Mouse (Mus musculus) frontal cortex, postnatal 25 days (tissue): ENCODE measurements at regions not wholly inside any gene's neighbourhood (a gene's known extent, or its start where the extent isn't known, plus 50 kb on each side); places are given as distances from the start of the nearest gene placed in this dataset.

Experiments used
- DNase-seq, 2 experiments: peaks; one replicate each; pipeline ENCODE4 v3.0.0; 2022; ENCODE audit warnings: low spot score in 2 of 2

DNA sequence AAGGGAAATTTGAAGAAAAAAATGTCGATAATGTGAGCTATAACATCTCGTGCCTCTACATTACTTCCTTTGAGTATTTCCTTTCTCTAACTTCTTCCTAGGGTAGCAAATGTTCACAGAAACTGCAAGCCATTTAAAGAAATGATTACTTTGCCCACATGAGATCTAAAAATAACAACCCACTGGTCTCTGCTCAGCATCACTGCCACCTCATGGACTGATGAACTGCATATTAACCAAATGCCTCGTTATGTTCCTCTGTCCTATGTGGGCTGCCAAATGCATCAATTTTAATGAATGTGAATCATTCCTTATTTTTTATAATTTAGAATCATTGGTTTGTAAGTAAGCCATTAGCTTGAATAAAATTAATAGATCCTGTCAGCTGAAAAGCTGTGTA is 590.0 kb upstream of the Nr3c2 start:
- no peak for DNase-seq

DNA sequence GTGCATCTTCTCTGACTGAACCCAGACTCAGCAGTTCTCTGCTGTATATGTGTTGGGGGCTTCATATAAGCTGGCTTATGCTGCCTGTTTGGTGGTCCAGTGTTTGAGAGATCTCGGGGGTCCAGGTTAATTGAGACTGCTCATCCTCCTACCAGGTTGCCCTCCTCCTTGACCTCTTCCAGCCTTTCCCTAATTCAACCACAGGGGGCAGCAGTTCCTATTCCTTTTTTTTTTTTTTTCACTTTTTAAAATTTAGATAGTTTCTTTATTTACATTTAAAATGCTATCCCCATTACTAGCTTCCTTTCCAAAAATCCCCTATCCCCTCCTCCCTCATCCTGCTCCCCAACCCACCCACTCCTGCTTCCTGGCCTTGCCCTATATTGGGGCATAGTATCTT is 570.7 kb upstream of the Nr3c2 start:
- DNase-seq = no peak

DNA sequence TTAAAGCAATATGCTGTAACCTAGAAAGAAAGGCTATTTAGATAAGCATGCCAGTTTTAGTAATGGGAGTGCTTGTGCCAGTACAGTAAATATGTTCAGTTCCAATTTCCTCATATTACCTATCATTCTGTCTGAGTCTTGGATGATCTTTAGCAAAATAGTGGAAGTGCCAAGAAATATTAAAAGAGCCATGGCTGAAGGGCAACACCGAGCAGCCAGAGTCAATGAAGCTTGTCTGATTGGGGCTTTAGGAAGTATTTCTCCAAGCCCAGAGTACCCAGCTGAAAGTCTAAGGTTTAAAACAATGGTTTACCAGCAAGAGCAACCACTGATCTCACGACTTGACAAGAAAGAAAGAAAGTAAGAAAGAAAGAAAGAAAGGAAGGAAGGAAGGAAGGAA is 556.2 kb upstream of the Nr3c2 start:
- DNase-seq = no peak

DNA sequence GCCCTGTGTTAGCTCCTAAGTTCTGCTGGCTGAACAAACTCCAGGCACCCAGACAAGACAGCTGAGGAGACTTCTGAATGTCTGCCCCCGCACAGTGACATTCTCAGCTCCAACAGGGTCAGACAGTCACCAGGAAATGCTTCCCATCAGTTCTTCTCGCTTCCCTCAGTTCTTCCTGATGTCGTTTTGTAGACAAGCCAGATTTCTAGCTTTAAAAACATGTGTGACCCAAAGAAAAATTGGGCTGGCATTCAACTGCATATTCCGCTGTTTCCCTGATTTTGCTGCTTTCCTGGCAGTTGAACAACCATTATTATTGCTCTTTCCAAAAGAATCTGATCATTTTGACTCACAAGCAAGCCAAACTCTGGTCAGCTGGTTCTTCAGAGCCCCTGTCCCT is 553.1 kb upstream of the Nr3c2 start:
- no peak for DNase-seq

DNA sequence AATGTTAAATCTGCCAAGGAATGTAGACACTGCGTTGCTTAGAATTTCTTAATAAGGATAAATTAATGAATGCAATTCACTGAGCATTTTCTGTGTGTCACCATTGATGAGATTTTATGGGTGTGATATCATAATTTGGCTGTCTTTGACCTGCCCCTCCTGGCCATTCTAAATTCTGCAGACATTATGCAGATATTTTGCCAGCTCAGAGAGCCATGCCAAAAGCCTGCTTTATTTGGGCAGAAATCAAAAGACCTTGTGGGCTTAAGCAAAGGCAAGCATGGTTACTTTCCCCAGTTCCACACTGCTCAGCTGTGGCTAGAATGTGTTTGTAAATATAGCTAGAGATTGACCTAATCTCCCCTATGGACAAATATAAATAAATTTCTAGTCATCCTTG is 552.4 kb upstream of the Nr3c2 start:
- DNase-seq = no peak

DNA sequence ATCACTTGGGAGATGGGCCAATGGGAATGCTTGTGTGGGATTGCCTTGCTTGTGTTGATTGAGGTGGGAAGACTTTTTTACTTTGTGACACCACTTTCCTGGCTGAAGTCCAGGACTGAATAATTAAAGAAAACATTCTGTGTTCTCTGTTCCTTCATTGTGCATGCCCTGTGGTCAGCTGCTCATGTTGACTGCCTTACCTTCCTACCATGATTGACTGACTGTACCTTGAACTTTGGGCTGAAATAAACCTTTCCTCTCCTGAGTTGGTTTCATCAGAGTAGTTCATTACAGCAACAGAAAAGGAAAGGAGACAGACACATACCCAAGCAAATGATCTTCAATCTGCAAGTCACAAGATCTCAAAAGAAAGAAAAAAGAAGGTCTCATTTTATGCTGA is 524.9 kb upstream of the Nr3c2 start:
- DNase-seq = no peak

DNA sequence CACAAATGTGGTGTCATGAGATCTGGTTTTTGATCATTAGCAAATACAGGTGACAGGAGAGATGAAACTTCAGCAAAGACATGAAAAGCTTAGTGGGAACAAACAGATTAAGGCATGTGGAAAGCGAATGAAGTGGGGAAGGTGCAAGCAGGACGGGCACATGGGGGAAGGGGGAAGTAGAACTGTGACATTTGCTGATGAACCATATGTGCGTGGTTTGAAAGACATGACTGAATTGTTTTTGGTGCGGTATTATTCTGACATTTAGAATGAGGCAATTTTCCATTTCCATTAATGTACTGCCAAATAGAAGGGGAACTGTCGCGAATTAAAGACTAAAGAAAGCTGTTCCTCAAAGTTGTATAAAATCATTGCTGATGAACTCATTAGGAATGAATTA is 521.5 kb upstream of the Nr3c2 start:
- DNase-seq = no peak

DNA sequence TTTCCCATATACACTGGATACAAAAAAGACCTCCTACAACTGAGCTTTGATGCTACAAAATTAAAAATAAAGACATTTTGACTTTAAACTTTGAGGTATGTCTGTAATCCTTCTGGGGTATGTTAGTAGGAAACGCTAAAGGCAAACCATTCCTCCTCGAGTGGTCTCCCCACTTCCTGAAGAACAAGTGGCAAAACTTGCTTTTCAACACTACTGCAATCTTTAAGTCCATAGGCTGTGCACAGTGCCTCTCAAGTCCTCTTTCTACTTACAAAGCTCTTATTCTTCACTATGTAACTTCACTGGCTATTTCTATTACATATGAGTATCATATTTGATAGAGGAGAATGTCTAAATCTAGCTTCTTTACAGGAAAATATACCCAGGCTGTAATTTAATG is 517.6 kb upstream of the Nr3c2 start:
- DNase-seq = no peak

DNA sequence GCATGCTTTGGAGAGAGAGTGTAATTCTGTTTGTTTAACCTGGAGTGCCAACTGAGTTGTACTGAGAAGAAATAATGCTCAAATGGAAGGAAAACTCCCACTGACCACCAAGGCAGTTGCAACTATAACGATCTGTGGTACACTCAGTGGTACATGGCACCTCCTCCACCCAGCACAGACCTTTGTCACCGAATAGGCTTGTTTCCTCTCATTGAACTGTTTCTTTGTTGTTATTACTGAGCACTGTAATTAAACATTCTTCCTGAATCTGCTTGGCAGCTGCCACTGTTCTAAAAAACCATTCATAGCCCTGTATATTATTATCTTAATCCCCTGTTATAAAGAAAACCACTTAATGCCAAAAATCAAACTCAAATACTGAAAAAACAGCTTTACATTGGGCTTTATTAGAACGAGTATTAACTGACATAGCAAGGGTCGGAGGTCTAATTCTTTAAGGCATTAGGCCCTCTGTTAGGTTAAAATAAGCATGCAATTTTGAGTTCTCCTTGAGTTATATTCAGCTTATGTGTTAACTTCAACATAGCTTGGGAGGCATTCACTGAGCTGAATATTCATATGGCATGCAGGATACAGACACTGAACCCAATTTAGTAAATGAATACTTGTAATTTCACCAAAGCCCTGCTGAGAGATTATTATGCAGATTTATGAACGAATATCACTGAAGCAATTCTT is 515.5 kb upstream of the Nr3c2 start:
- DNase-seq = no peak

DNA sequence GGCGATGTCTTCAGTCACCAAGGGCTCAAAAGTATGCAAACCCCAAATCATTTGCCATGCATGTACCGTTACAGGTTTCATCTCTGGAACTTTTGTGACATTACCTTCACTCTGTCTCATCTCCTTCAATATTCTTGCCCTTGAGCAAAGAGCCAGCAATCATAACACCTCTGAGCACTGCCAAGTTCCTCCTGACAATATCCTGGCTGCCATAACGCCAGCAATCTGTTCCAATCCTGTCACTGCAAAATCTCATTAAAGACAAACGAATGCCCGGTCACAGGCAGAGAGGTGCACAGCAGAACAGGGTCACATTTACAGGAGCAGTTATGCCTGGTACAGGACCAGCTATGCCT is 515.0 kb upstream of the Nr3c2 start:
- DNase-seq = no peak

DNA sequence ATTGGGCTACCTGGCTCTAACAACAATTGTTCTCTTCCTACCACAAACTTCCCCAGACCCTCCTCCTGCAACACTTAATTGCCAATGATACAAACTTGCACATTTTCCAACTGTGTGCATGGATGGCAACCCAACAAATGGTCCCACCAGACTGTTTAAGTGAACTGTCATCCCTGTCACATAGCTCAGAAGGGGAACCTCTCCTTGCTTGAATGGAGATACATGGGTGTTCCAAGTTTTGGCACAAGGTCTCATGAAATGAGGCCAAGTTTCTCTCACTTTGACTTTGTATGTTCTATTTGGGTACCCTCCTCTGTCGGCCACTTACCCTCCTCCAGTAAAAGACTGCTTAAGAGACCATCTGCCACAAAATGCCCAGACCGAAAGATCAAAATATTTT is 507.2 kb upstream of the Nr3c2 start:
- no peak for DNase-seq

DNA sequence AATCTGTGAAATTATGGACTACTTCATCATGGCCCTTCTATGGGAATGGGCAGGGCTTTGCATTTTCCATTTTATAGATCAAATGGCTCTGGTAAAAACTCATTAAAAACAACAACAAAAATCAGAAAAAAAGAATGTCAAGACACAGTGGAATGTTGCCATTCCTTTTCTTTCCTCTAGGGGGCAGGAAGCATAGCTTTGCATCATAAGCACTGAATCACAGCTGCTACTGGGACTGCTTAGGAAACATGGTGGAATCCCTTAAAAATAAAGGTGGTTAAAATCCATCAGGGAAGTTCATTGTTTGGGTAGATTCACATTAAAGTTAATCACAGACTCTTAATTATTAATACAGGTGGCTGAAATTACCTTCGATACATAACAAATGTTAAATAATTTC is 476.8 kb upstream of the Nr3c2 start:
- no peak for DNase-seq

DNA sequence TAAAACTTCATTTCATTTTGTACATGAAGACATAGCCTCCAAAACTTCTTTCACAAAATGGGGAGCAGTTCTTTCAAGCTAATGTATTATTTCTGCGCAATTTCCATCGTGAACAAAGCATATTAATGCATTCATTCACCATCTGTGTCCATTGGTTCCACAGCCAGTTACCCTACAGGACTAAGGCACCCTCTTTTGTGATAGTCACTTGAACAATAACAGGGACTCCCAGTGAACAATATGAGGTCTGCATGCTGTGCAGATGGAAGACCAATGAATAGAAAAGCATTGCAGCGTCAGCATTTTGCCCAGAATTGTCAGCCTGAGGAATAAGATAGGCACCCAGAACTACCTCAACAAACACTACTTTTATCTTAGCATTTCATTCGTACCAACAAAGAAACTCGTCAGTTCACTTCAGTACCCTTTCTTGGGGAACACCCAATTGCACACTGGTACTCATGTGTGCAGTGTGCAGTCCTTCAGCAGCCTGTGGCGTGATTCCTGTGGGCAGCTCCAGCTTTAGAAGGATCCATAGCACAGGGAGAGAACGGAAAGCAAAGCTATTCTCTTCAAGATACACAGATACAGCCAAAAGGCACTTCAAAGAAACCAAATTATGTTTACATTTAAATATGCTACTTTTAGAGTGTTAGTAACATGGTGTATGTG is 476.2 kb upstream of the Nr3c2 start:
- DNase-seq = no peak

DNA sequence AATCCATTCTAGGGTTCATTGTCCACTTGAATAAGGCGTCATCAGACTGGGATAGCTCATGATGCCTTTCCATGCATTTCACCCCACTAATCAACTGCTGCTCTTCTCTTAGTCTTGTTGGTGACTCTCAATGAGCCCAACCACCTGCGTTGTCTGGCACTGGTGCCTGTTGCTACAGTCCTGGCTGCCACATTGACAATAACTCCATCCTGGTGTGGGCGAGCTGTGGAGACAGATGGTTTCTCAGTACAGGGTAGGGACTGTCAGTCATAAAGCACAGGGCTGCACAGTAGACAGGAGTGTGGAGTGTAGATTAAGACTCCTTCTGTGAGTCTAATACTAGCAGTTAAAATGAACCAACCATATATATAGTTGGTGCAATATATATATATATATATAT is 469.4 kb upstream of the Nr3c2 start:
- no peak for DNase-seq

DNA sequence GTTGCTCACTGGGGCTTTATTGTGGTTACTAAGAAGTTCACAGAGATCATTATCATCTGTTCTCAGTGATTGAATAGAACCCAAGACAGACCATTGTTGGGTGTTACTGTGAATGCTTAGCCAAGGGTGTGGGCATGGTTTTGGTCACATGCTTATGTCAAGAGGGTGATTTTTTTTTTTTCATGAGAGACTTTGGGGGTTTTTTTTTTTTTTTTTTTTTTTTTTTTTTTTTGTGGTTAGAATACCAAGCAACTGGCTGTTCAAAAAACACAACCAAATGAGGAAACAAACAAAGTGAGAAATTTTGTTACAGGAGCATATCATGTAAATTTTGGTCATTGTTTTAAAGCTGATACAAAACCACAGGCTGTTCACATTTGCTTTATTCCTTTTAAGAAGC is 466.4 kb upstream of the Nr3c2 start:
- no peak for DNase-seq

DNA sequence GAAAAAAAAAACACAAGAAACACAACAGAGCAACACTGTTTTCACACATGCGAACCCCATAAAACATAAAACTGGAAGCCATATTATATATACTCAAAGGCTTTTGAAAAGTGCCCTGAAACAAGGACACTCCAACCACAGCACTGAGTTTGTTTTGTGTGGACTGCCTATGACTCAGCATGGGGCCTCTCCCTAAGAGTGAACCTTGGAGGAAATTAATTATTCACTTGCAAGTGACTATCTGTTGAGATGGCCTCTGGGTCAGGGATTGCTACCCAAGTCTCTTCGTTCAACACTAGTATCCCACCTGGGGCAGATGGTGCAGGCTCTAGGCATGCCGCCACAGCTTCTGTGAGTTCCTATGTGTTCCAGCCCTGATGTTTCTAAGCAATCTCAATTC is 461.3 kb upstream of the Nr3c2 start:
- no peak for DNase-seq

DNA sequence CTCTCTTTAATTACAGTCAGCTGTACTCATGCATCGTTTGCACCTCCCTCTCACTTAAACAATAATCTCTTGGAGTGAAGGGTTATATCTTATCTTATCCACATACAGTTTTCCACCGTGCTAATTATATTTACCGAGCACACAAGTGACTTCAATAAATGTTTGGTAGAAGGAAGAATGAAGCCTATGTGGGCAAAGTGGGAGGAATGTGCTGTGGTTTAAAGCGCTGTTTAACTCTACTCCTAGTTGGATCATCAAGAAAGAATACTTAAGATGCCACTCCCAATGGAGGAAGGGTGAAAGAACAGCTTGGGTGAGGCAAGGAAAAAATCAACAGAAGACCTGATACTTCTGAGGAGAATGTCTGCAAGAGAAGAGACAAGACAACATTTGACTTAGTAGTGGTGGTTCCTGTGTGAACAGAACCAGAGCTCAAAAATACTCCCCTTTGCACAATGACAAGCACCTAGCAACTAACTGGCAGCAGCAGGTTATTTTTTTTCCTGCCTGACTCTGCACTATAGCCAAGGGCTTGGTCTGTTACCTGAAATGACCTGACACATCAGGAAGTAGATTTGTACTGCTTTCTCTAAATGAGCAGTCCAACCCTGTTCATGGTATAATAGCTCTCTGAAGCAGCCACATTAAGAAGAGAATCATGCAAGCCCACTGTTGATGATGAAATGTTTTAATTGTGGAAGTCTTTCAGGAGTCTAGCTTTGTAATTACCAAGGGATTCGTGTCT is 424.6 kb upstream of the Nr3c2 start:
- no peak for DNase-seq

DNA sequence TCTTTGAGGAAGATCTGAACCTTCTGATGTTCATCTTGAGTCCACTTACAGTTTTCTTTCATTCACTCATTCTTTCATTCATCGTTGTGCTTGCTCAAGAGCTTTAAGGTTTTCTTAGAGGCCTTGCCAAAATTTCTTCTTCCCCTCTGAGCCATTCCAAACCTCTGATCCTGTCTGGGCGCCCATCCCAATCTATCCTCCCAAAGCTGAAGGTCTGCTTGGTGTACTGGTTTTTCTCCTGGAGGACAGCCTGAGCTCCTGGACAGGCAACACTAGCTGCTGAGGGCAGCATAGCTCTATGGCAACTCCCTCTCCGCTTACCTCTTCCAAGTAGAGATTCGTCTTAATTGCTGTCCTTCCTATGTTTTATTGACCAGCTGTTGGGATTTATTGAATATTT is 420.3 kb upstream of the Nr3c2 start:
- DNase-seq = no peak

DNA sequence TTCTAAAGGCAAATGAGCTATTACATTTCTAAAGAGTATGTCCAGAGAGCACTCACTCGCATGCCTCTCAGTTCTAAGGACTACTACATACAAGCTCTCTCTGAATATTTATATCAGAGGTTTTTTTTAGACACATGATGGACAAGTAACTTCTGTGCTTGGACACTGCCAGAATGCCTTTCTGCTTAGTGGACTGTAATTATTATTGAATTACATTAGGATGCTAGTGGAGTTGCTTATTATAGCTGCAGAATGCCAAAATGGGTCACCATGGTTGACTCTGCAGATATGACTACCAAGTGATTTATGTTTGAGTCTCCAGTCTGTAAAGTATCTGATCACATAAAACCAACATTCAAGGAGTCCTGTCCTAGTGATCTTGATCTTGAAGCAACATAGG is 395.6 kb upstream of the Nr3c2 start:
- DNase-seq = no peak

DNA sequence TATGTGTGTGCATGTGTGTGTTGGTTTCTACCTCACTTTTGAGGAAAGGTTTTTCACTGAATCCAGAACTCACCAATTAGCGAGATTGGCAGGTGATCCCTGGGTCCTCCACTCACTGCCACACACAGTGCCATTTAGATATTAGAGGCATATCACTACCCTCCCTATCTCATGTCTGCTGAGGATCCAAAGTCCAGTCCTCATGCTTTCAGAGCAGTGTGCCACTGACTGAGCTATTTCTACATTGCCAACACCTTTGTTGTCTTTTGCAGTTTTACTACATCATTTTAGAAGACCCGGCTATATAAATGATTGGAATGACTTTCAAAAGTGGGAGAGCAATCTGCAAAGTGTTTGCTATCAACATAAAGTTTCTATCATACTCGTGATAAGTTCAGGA is 392.0 kb upstream of the Nr3c2 start:
- no peak for DNase-seq

DNA sequence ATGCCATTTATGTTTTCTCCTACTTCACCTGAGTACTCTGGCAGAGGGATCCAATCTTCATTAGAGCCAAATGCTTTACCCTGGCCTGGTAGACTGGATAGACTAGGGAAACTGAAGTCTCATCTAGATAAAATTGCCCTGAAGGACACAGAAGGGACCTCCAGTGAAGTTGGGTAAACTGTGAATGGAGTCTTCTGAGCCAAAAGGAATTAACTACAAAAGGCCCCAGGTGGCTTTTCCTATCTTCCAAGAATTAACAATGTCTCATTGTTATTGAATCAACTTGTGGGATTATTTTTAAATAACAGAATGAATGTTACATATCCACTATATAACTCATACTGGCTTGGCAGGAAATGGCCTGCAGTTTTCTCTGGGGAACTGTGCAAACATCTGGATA is 390.0 kb upstream of the Nr3c2 start:
- no peak for DNase-seq

DNA sequence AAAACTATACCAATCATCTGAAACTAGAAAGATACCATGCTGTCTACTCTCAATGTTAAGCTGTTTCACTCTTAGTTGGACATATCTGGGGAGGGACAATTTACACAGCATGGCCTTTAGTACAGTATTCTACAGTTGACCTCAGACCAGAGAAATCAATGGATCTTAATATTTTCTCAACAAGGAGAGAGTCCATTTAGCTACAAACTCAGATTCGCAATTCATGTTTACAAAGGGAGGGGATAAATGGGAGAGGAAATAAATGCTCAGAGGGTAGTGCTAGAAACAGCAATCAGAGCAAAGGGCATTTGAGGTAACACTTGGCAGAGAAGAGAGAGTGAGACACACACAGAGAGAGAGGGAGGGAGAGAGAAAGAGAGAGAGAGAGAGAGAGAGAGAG is 385.1 kb upstream of the Nr3c2 start:
- DNase-seq = no peak

DNA sequence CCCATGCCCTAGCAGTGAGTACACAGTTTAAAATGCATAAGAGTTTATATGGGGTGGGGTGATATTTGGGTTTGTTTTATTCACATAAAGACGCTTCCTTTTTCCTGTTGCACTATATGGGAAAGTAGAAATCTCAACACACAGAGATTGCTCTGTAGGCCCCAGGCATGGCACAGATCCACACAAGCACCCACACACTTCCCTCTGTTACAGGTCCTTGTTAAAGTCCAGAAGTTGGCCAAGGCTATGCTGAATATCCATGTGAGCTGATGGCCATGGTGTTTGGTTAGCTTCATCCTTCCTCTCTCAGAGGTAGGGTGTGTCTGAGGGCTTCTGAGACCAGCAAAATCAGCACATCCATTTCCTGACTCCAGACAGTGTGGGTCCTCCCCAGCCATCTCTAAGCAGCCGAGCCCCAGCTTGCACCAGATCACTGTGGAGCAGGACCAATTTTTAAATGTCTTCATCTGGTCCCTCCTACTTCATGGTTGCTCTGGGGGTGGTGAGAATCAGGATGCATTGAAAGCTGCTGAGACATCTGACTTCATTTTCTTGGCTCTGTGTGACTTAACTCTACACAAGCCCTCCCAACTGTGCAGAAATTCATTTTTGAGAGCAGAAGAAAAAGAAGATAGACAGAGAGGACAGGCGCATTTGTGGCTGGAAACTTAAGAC is 360.3 kb upstream of the Nr3c2 start:
- peak in 1 of 2 experiments; percentile 8 for DNase-seq
